Mouse (Mus musculus) kidney, embryonic 15.5 days (tissue): ENCODE measurements around the gene Helb. TPM values are rescaled to one million over a fixed set of nuclear protein-coding genes. Genes with fewer than 3 reads are reported as not detected.
A peak's percentile ranks its signal among the peaks of the same experiment; 100 is the strongest.
"Not testable (repeated sequence)": the region's sequence is repeated elsewhere in the genome, so short reads cannot be mapped to it uniquely, and the experiment has no call there.

Experiments
- ATAC-seq: fragments of 200-750 bp; cut with Nextera tagmentation; replicated peaks from 2 replicates; pipeline ENCODE4 v1.8.0; 2017; ENCODE audit warnings: moderate TSS enrichment; ENCODE audit not compliant: low FRiP score
- H3K27ac ChIP-seq: fragments of 300-500 bp; sonication (generic); 2 replicates; pipeline ENCODE4 v1.5.1; 2015; ENCODE audit warnings: mild to moderate bottlenecking, inconsistent platforms
- H3K27me3 ChIP-seq: fragments of 300-500 bp; sonication (generic); 2 replicates; pipeline ENCODE4 v1.6.1; 2015; ENCODE audit warnings: inconsistent platforms
- H3K36me3 ChIP-seq: fragments of 300-500 bp; sonication (generic); 2 replicates; pipeline ENCODE4 v1.6.1; 2015; ENCODE audit warnings: inconsistent platforms
- H3K4me1 ChIP-seq: fragments of 300-500 bp; sonication (generic); 2 replicates; pipeline ENCODE4 v1.6.1; 2015; ENCODE audit warnings: inconsistent platforms
- H3K4me2 ChIP-seq: fragments of 300-500 bp; sonication (generic); 2 replicates; pipeline ENCODE4 v1.6.1; 2015; ENCODE audit warnings: moderate library complexity, mild to moderate bottlenecking, inconsistent platforms
- H3K4me3 ChIP-seq: fragments of 300-500 bp; sonication (generic); replicated peaks from 2 replicates; pipeline ENCODE4 v1.5.1; 2015; ENCODE audit warnings: mild to moderate bottlenecking, inconsistent platforms
- H3K9ac ChIP-seq: fragments of 300-500 bp; sonication (generic); 2 replicates; pipeline ENCODE4 v1.6.1; 2015; ENCODE audit warnings: mild to moderate bottlenecking, inconsistent platforms
- H3K9me3 ChIP-seq: fragments of 300-500 bp; sonication (generic); replicated peaks from 2 replicates; pipeline ENCODE4 v1.6.1; 2016; ENCODE audit warnings: inconsistent platforms
- WGBS: fragments of 180-500 bp; shearing (Covaris S2); methylation state at CpG from one replicate; pipeline ENCODE4 v1.1.7; 2015; ENCODE audit warnings: mixed read lengths; 5-methylcytosine and 5-hydroxymethylcytosine counted together
- polyA plus RNA-seq: library from polyadenylated mRNA; unstranded; fragments of >200 nt; fragmentation: Nextera tagmentation; extraction: Ambion mirVana; gene quantifications from 2 replicates; pipeline ENCODE4 v1.2.1, GENCODE M21; 2015

Helb gene
- polyA plus RNA-seq, 1 experiment from 2014 or later, result 5.5 TPM

DNA sequence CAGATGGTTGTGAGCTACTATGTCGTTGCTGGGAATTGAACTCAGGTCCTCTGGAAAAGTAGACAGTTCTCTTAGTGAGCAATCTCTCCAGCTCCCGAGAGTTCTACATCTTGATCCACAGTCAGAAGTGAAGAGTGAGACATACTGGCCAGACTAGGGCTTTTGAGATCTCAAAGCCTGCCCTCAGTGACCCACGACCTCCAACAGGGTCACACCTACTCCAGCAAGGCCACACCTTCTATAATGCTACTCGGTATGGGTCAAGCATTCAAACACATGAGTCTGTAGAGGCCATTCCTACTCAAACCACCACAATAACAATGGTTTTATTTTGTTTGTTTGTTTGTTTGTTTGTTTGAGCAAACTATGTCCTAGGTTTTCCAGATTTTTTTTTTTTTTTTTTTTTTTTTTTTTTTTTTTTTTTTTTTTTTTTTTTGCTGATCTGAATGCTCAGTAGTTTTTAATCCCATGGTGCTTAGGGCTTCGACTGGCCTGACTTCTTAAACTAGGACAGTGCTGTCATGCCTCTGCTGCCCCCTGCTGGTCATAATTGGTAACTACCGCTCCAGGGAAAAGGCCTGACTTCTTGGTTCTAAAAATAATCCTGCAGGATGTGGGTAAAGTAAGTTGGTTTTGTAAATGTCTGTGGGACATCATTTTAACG, 12.1 kb upstream of the Helb start:
- WGBS, result 51% methylated on average over 7 of the region's 7 CpGs
- no peak overlapping the region for H3K4me2 ChIP-seq
- peaks cover 7% of the 10 kb centered on the region for H3K4me1 ChIP-seq
- ATAC-seq, result no peak
- H3K9me3 ChIP-seq, result no peaks in the 10 kb centered on the region
- no peaks in the 10 kb centered on the region for H3K27me3 ChIP-seq
- no peak overlapping the region for H3K9ac ChIP-seq
- H3K4me3 ChIP-seq, result no peak overlapping the region
- no peaks in the 10 kb centered on the region for H3K36me3 ChIP-seq
- H3K27ac ChIP-seq, result no peak overlapping the region

DNA sequence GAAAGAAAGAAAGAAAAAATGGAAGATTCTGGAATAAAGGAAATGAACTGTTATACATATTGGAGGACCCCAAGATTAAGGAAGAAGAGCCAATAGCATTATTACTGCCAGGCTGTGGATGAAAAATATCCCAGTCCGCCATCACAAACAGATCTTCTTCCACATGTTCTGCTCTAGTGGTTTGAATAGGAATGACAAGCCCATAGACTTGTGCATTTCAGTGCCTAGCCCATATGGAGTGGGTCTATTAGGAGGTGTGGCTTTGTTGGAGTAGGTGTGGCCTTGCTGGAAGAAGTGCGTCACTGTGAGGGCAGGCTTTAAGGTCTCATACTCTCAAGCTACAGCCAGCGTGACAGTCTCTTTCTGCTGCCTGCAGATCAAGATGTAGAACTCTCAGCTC, 10.9 kb upstream of the Helb start:
- ATAC-seq, result no peak
- Histone ChIP-seq H3K4me1 (peaks cover 3% of the 10 kb centered on the region; the same call in 1 of the 2 replicates), H3K4me2 (no peak overlapping the region), H3K27me3 (no peaks in the 10 kb centered on the region), H3K9me3 (no peaks in the 10 kb centered on the region), H3K4me3 (no peak overlapping the region), H3K36me3 (no peaks in the 10 kb centered on the region), H3K9ac (no peak overlapping the region), H3K27ac (no peak overlapping the region)
- 95% methylated on average over 3 of the region's 3 CpGs for WGBS

DNA sequence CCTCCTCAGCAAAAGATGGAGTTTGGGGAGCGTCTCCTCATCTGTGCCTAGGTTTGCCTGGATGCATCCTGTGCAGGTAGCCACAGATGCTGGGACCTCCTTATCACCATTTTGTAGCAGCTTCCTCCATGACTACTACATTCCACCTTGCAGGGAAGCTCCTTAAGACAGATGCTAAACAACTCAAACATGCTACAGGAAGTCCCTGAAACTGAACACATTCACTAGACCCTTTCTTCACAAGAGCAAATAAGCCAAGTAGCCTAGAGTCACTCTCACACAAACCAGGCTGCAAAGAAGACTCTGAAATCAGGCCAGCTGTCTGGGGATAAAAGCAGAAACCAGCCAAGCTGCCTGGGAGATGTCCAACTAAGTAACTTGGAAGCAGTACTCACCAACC, 2.5 kb upstream of the Helb start:
- Histone ChIP-seq H3K36me3 (no peaks in the 10 kb centered on the region), H3K4me3 (no peak overlapping the region), H3K27ac (no peak overlapping the region), H3K4me1 (peaks cover 8% of the 10 kb centered on the region; the same call in 1 of the 2 replicates), H3K9me3 (no peaks in the 10 kb centered on the region), H3K9ac (no peak overlapping the region), H3K4me2 (no peak overlapping the region), H3K27me3 (peaks cover 3% of the 10 kb centered on the region; the same call in 1 of the 2 replicates)
- ATAC-seq, result no peak
- WGBS, result 94% methylated on average over 1 of the region's 1 CpGs

DNA sequence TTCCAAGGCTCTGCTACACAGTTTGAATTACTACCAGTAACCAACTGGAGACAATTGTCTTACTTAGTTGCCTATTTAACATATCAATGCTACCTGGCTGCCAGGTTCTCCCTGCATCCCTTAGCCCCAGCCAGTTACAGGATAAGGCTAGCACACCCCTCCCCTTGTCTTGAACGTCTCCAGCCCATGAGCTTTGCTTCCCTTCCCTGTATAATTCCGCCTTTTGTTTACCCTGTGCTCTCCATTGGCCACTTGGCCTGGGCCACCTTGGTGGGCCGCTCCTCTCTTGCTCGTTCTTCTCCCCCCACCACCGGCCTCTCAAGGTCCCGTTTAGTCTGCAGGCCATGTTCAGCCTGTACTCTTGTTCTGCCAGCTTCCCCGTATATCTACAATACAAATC, 1.7 kb upstream of the Helb start:
- Histone ChIP-seq H3K9me3 (no peaks in the 10 kb centered on the region), H3K27ac (no peak overlapping the region), H3K4me2 (no peak overlapping the region), H3K27me3 (peaks cover 3% of the 10 kb centered on the region; the same call in 1 of the 2 replicates), H3K36me3 (no peaks in the 10 kb centered on the region), H3K4me3 (no peak overlapping the region), H3K9ac (no peak overlapping the region), H3K4me1 (peaks cover 8% of the 10 kb centered on the region; the same call in 1 of the 2 replicates)
- no peak for ATAC-seq
- WGBS, result 56% methylated on average over 7 of the region's 7 CpGs

DNA sequence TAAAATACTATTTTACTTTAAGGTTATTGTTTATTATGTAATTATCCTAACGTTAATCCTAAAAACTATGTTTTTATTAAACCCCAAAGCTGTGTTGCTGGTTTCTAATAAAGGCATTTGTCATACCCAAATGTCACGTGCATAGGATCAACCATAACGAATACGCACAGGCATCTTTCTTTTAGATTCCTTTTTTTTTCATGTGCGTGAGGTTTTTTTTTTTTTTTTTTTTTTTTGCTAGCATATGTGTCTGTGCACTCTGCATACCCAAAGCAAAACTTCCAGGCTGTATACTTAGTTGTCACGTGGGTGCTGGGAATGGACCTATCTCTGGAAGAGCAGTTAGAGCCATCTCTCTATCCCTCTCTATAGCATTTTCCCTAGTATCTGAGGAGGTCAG, 1.2 kb upstream of the Helb start:
- Histone ChIP-seq H3K9ac (no peak overlapping the region), H3K4me1 (peaks cover 8% of the 10 kb centered on the region; the same call in 1 of the 2 replicates), H3K9me3 (no peaks in the 10 kb centered on the region), H3K27ac (no peak overlapping the region), H3K4me3 (no peak overlapping the region), H3K36me3 (no peaks in the 10 kb centered on the region), H3K27me3 (peaks cover 3% of the 10 kb centered on the region; the same call in 1 of the 2 replicates), H3K4me2 (no peak overlapping the region)
- 82% methylated on average over 6 of the region's 6 CpGs for WGBS
- no peak for ATAC-seq

DNA sequence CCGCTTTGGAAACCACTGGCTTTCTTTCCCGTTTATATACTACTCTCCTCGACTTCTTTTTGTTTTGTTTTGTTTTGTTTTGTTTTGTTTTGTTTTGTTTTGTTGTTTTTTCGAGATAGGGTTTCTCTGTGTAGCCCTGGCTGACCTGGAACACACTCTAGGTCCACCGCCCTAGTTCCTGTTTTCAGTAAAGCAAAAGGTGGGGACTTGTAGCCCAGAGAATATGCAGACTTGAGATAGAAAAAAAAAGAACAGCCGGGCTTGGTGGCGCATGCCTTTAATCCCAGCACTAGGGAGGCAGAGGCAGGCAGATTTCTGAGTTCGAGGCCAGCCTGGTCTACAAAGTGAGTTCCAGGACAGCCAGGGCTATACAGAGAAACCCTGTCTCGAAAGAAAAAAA, 695 bp upstream of the Helb start:
- not testable (repeated sequence) for H3K4me1 ChIP-seq, ATAC-seq, H3K36me3 ChIP-seq, H3K27me3 ChIP-seq, H3K27ac ChIP-seq, H3K9me3 ChIP-seq
- Histone ChIP-seq H3K4me3 (peak overlapping the region; percentile 72), H3K4me2 (peak overlapping the region; percentile 83), H3K9ac (0 out of 2 replicates have a peak overlapping the region, but pooled peaks have one; percentile 44)
- WGBS, result 69% methylated on average over 9 of the region's 9 CpGs

DNA sequence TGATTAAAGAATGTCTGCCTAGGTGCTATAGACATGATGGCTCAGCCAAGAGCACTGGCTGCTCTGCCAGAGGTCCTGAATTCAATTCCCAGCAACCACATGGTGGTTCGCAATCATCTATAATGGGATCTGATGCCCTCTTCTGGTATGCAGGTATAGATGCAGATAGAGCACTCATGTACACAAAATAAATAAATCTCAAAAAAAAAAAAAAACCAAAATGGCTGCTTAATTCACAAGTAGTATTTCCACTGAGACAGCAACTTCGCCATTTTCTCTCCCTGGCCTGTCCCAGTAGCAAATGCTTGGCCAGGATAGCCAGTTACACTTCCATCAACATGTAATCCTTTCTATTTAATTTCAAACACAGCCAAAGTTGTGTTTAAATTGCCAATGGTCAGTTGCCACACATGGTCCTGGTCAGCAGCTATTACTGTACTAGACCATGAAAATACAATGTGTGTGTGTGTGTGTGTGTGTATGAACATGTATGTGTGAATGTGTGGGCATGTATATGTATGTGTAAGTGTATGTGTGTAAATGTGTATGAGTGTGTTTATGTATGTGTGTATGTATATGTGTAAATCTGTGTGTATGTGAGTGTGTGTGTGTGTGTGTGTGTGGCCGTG, 982 bp downstream of the Helb start:
- Histone ChIP-seq H3K4me3 (peak overlapping the region; percentile 72), H3K27ac (no peak overlapping the region), H3K36me3 (0 out of 2 replicates have a peak, but pooled peaks cover 6% of the 10 kb centered on the region), H3K4me1 (peaks cover 8% of the 10 kb centered on the region; the same call in 1 of the 2 replicates), H3K27me3 (peaks cover 3% of the 10 kb centered on the region; the same call in 1 of the 2 replicates), H3K9me3 (no peaks in the 10 kb centered on the region), H3K9ac (peak overlapping the region; percentile 56), H3K4me2 (peak overlapping the region; percentile 83)
- WGBS, result 79% methylated on average over 3 of the region's 3 CpGs
- no peak for ATAC-seq

DNA sequence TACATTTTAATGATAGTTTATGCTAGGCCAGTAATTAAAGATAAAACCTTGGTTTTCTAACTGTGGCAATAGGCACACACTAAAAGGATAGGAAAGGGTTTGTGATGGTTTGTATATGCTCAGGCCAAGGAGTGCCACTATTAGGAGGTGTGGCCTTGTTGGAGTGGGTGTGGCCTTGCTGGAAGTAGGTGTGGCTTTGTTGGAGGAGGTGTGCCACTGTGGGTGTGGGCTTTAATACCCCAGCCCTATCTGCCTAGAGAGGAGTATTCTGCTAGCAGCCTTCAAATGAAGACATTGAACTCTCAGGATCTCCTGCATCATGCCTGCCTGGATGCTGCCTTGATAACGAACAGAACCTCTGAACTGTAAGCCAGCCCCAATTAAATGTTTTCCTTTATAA, 12.0 kb downstream of the Helb start:
- Histone ChIP-seq H3K36me3 (peaks cover 51% of the 10 kb centered on the region), H3K27me3 (no peaks in the 10 kb centered on the region), H3K4me3 (no peak overlapping the region), H3K9me3 (no peaks in the 10 kb centered on the region), H3K4me1 (no peaks in the 10 kb centered on the region), H3K27ac (no peak overlapping the region), H3K9ac (no peak overlapping the region), H3K4me2 (no peak overlapping the region)
- WGBS, result 92% methylated on average over 1 of the region's 1 CpGs
- no peak for ATAC-seq

DNA sequence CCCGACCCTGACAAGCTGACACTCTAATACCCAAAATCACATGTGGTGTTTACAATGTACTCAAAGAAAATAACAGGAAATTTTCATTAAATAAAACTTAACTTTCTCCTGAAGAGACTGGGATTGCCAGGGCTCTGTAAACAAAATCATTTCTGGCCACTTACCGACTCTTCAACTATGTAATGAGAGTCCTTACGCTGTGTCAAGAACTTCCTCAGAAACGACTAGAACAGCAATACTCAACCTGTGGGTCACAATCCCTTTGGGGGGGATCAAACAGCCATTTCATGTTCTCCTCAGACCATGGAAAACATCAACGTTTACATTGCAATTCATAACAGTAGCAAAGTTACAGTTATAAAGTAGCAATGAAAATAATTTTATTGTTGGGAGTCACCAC, 15.2 kb downstream of the Helb start:
- Histone ChIP-seq H3K36me3 (peaks cover 48% of the 10 kb centered on the region), H3K27ac (no peak overlapping the region), H3K27me3 (no peaks in the 10 kb centered on the region), H3K4me3 (no peak overlapping the region), H3K9me3 (no peaks in the 10 kb centered on the region), H3K4me2 (no peak overlapping the region), H3K4me1 (no peaks in the 10 kb centered on the region), H3K9ac (no peak overlapping the region)
- no peak for ATAC-seq
- WGBS, result 74% methylated on average over 5 of the region's 5 CpGs

DNA sequence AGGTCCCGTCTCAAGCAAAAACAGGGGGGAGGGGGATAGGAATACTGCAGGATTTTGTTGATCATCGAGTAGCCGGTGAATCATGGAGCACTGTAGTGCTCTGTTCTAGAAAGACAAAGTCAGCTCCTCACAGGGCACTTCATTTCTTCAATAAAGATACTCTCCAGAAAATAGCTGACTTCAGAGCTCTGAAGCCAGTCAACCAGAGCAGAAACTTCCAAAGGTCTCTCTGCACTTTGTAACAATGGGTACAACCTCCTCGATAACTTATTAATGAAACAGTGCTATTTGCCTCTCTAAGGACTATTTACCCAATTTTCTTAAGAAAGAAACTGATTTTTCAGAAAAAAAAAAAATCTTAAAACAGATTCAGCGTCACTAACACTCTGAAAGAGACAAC, 17.1 kb downstream of the Helb start:
- 92% methylated on average over 5 of the region's 5 CpGs for WGBS
- H3K4me1 ChIP-seq, result no peaks in the 10 kb centered on the region

DNA sequence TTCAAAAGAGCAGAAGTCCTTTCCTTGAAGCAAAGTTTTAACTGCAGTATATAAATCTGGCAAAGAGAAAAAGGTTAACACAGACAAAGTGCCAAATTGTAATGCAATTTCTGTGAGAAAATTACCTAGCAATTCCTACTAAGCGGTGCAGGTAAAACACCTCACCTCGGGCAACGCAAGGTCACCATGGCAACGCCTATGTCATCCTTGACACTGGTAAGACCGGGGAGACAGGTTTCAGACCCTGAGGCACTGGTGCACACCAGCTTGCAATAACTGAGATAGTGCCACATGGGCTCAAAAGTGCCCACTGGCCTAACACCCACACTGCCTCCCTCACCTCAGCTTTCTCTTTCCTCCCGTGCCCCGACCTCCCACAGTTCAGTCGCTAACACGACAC, 17.7 kb downstream of the Helb start:
- no peaks in the 10 kb centered on the region for H3K4me1 ChIP-seq
- peaks cover 57% of the 10 kb centered on the region for H3K36me3 ChIP-seq
- H3K27me3 ChIP-seq, result no peaks in the 10 kb centered on the region
- H3K4me2 ChIP-seq, result no peak overlapping the region
- ATAC-seq, result no peak
- no peaks in the 10 kb centered on the region for H3K9me3 ChIP-seq
- H3K9ac ChIP-seq, result no peak overlapping the region
- 86% methylated on average over 9 of the region's 9 CpGs for WGBS
- no peak overlapping the region for H3K4me3 ChIP-seq
- H3K27ac ChIP-seq, result no peak overlapping the region

More for the DNA sequence above, 17.1 kb downstream of the Helb start:
- H3K4me3 ChIP-seq, result no peak overlapping the region
- no peak for ATAC-seq
- H3K9me3 ChIP-seq, result no peaks in the 10 kb centered on the region
- no peak overlapping the region for H3K27ac ChIP-seq
- H3K36me3 ChIP-seq, result peaks cover 60% of the 10 kb centered on the region
- no peaks in the 10 kb centered on the region for H3K27me3 ChIP-seq
- no peak overlapping the region for H3K4me2 ChIP-seq
- no peak overlapping the region for H3K9ac ChIP-seq

DNA sequence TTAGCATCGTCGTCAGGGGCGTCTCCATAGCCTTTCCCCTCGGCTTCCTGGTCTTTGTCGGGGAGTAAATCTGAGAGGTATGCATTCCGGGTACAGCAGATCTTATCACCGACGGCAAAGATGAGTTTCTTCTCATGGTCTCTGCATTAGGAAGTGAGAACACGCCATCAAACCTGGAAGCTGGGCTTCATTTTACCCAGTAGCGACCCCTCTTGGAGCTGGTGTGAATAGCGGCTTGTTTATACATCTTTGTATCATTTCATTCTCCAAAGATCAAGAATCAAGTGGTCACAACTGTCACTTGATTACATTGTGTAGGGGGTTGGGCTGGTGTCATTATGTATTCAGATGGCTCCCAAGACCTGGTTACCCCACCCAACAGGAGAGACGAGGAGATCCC, 20.2 kb downstream of the Helb start:
- no peaks in the 10 kb centered on the region for H3K4me1 ChIP-seq
- no peak overlapping the region for H3K9ac ChIP-seq
- no peak overlapping the region for H3K4me2 ChIP-seq
- H3K36me3 ChIP-seq, result peaks cover 66% of the 10 kb centered on the region
- no peak for ATAC-seq
- no peak overlapping the region for H3K27ac ChIP-seq
- no peaks in the 10 kb centered on the region for H3K27me3 ChIP-seq
- no peaks in the 10 kb centered on the region for H3K9me3 ChIP-seq
- WGBS, result 89% methylated on average over 12 of the region's 12 CpGs
- H3K4me3 ChIP-seq, result no peak overlapping the region
